Mouse (Mus musculus) frontal cortex, adult (tissue): Measurements from ENCODE around the gene Dlg5.

ENCODE experiments used
- ATAC-seq: cut with Nextera tagmentation; 2 replicates; pipeline ENCODE4 v1.9.2; 2017; ENCODE audit warnings: mild to moderate bottlenecking, moderate library complexity, mixed read lengths; ENCODE audit not compliant: low TSS enrichment

The Dlg5 gene

DNA sequence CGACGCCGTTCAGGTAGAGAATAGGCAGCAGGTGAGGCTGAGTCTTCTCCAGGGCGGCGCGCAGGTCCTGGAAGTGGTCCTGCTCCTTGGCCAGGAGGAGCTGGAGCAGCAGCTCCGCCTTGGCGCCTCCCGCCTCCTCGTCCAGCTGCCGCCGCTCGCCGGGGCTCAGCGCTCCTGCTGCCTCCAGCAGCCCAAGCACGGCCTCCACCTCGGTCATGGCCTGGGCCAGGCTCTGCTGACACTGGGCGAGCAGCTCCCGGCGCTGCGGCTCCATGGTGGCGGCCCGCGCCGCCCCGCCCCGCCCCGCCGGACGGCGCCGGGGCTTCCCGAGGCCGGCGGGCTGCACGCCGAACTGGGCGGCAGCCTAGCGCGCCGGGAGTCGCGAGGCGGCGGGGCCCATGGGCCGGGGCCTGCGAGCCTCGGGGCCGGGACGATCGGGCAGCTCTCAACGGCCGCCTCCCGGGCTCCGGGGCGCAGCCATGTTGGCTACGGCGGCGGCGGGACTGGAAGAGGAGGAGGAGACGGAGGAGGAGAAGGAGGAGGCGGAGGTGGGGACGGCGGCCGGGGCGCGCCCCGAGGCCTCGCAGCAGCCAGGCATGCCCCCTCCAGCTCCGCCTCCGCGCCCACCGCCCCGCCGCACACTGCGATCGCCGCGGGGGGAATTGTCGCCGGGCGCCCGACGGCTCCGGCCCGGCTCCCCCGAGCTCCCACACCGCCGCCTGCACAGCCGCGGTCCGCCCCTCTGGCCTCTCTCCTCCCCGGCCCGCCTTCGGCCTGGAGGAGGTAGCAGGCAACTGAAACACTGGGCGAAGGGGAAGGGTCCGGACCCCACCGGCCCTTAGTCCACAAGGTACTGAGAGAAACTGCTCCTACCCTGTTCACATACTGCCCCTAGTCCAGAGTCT, at the start of gene Dlg5:
TSS of gene Dlg5 (minus strand) at position 744 of the 905 bp plus-strand sequence.
- peak; percentile 75 for ATAC-seq

DNA sequence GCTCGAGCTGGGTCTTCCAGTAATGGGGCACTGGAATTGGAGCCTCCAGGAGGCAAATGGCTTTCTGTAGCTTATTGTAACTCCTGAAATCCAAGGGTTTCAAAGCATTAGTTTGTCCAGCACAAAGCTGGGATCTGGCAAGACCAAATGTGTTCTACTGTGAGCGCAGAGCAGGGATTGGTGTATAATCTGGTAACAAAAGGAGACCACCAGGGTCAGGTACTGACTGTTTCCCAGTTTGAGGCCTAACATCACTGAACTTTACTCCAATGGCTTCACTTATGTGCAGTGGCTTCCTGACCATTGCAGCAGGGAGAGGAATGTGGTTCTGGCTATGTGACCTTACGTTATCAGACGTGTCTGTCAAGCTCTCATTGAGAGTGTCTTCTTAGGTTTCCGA, 47.9 kb upstream of the Dlg5 start:
- no peak for ATAC-seq

DNA sequence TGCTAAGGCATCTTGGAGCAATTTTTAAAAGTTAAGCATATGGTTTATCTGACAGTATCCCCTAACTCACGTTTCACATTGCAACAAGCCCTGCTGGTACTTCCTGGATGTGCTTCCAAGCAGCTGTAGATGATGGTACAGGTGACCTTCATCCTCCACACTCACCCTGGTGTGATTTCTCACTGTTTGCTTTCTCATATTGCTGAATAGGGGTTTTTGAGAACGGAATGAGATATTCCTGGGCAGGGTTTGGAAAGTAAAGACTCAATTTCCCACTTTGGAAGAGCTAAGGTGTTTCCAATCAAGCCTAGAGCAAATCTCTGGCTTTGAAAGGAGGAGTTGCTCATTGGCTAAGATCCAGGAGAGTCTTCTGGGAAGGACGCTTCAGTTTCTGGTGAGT, 47.2 kb upstream of the Dlg5 start, which contains the start of gene E330034G19Rik:
TSS of gene E330034G19Rik (plus strand) at position 301 of the 400 bp plus-strand sequence.
- no peak for ATAC-seq

- no peak for ATAC-seq
These were observed 45.0 kb upstream of the Dlg5 start for GRCm38 (mm10) chr14:24290726-24291125.

DNA sequence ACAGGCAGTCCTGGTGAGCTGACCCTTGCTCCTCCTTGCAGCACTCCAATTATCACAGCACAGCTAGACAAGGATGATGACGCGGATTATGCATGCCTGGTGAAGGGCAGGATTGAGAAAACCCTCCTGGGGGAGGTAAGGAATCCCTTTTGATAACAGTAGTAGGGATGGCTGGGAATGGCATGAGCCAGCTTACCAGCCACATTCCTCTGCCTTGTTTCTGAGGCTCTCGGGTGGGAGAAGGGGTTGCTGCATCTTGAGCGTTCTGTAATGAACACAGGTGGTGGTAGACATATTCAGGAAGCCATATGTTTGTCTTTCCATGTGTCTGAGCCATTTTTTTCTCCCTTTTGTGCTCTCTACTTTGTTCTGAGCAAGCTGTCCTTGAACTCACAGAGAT, 40.4 kb upstream of the Dlg5 start:
- ATAC-seq = no peak

GRCm38 (mm10) chr14:24282276-24282675, 36.6 kb upstream of the Dlg5 start:
- ATAC-seq = no peak

DNA sequence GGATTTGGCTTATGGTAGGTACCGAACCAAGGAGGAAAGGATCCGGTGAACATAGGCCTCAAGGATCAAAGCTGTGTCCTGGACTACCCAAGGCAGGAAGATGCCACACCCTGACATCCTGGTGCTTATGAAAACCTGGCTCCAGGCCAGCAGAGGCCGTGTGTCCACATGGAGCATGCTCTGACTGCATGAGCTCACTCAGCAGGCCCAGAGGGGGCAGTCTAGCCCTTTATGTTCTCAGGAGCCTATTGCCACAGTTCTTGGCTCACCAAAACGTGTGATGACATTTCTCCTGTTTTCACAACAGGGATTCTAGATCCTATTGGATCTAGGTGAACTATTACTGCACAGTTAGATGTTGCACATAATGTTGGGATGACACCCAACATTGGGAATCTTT, 35.6 kb upstream of the Dlg5 start:
- no peak for ATAC-seq

- ATAC-seq = peak; percentile 41; the same call in 1 of the 2 replicates
These were observed 29.8 kb upstream of the Dlg5 start for GRCm38 (mm10) chr14:24275534-24275933.

GRCm38 (mm10) chr14:24273575-24273974, 27.9 kb upstream of the Dlg5 start:
- ATAC-seq = peak; percentile 77

- ATAC-seq = no peak
These were observed 23.9 kb upstream of the Dlg5 start for GRCm38 (mm10) chr14:24269571-24269970.

DNA sequence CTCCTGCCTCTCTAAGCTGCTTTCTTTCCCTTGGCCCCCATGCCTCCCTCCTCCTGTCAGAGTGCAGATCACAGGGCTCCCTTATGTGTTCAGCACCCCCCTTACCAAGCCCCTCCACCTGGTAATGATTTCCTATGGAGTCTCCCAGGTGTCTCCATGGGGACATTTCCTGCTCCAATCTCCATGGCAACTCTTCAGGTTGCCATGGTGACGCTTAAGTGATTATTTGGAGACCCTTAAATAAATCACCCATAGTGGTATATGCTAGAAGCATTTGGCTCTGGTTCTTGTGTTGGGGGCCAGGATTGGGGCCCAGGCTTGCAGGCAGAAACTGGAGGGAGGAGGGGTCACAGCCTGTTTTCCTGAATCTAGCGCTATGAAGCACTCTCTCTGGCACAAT, 17.2 kb upstream of the Dlg5 start:
- ATAC-seq = no peak

DNA sequence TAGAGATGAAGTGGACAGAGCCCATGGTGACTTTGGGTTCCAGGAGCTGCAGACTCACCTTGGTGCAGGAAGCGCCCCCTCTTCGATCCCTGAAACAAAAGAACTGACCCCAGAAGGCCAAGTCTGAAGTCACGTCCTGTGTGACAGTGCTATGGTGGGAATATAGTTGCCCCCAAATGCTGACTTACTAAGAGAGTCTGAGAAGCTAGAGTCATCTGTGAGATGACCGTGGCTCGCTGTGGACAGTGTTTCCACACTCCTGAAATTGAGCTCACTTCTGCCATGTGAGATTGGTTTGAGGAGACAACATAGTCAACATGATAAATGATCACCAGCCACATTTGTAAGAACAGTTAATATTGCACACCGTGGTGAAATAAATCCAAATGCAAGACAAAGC, 16.7 kb upstream of the Dlg5 start:
- ATAC-seq = no peak

DNA sequence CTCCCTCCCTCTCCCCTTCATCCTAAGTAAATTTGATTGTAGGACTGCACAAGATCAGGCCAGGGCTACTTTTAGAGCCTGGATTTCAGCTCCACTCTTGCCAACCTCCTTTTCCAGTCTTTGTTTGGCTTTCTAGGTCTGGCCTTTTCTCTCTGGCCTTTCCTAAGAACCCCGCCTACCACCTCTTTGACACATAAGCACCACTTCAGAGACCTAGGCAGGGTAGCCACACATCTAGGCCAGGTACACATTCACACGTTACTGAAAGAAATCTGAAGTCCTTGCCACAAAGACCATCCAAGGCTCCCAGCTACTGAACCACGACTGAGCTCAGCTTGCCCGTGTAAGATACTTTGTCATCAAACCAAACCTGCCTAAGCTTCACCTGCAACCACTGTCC, 14.7 kb upstream of the Dlg5 start:
- no peak for ATAC-seq

GRCm38 (mm10) chr14:24255956-24256355, 10.2 kb upstream of the Dlg5 start:
- ATAC-seq = no peak

DNA sequence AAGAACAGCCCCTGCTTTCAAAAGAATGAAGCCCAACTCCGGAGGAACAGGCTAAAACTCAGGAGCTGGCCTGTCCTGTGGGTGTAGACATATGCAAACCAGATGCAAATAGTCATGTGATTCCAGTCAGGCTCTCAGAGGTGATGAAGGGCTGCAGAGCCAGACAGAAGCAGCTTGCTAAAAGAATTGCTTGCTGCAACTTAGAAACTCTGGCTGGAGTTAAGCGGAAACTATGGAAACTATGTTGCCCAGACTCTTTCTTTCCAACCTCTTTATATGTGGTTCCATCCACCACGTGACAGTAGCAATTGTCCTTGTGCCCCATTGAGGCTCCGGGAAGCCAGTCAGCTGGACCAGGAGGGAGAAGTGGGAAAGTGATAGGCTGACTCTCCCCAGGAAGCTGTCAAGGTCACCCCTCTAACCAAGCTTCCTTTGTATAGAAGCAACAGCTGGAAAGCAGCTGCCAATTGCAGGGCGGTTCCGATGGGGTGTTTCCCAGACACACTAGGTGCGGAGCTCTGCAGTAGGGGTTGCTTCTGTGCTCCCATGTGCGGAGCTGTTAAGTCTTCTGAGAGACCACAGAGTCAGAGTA, 8.0 kb upstream of the Dlg5 start:
- ATAC-seq = no peak

- ATAC-seq = no peak
These were observed 5.6 kb upstream of the Dlg5 start for GRCm38 (mm10) chr14:24251326-24251725.

DNA sequence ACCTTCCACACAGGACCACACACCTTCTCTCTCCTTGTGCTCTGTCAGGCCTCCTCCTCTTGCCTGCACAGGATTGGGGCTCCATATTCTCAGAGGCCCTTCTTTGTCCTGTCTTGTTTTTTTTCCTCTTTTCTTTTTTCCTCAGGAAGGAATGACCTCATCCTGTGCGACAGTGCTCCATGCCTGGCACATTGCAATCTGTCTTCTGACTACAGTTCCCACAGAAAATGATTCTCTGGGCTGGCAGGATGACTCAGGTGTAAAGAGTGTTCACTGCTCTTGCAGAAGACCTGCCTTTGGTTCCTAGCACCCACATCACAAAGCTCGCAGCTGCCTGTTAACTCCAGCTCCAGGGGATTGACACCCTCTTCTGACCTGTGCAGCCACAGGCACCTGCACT, 4.2 kb upstream of the Dlg5 start:
- ATAC-seq = no peak

- peak; percentile 16; the same call in 1 of the 2 replicates for ATAC-seq
These were observed 1.2 kb downstream of the Dlg5 start for GRCm38 (mm10) chr14:24244330-24245176.

DNA sequence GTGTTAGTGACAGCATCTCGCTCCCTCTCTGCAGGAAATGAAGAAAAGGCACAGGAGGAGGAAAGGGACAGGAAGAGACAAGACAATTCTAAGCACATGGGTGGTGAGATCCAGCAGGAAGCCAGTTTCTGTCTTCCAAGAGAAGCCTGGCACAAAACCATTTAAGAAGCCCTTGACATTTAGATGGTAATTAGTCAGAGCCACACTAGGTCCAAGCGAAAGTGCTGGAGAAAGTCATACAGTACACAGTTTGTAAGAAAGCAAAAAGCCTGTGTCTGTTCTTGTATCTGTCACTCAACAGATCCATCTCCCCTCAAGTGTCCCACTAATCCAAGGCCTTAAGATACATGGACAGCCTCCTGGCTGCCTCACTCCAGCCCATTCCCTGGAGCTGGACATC, 3.7 kb downstream of the Dlg5 start:
- no peak for ATAC-seq

GRCm38 (mm10) chr14:24240831-24241230, 4.9 kb downstream of the Dlg5 start:
- ATAC-seq = no peak

DNA sequence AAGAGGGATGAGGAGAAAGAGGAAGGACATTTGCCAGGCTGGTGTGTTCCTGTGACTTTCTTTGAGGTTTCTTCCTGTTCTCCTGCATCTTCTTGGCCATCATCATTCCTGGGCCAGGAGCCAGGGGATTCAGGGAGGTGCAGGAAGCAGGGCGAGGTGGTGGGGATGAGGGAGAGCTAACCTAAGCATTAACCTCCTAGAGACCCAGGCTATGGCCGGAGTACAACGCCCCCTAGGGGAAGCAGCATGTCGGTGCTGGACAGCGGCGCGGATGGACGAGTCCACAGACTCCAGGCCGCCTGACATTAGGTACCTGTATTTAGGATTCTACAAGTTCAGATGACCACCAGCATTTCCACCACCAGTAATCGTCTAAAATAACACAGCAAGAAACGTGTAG, 6.1 kb downstream of the Dlg5 start:
- no peak for ATAC-seq

DNA sequence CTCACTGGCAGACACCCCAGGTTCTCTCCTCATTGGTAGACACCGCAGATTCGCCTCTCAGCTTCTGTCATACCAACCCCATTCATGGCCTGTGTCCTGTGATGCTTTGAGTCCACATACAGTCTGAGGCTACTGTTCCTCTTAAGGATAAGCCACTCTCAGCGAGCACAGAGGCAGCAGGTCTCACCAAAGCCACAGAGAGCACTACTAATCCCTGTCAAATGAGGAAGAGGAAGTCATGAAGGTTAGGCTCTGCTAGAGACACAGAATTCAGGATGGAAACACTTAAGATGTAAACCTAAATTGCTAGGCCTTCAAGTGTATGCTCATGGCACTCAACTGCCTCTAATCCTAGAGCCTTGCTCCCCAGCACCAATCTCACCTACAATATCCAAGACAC, 9.8 kb downstream of the Dlg5 start:
- no peak for ATAC-seq
